Mouse (Mus musculus) T-cell, adult 2 months (primary cell): ENCODE results near the gene Clp1.

Experiments
- DNase-seq: peaks from one replicate; pipeline ENCODE4 v3.0.0; 2022; ENCODE audit warnings: low spot score

Clp1 gene

GRCm38 (mm10) chr2:84714422-84714810 is 12.7 kb downstream of the Clp1 start:
- no peak for DNase-seq

- DNase-seq = no peak
These were observed 15.3 kb downstream of the Clp1 start for GRCm38 (mm10) chr2:84711898-84712297.

GRCm38 (mm10) chr2:84707523-84707922 is 19.6 kb downstream of the Clp1 start:
- DNase-seq = no peak

- no peak for DNase-seq
These were observed 21.9 kb downstream of the Clp1 start for GRCm38 (mm10) chr2:84705295-84705694.

GRCm38 (mm10) chr2:84704329-84704728 is 22.8 kb downstream of the Clp1 start:
- DNase-seq = no peak

- DNase-seq = no peak
These were observed 23.7 kb downstream of the Clp1 start for GRCm38 (mm10) chr2:84703497-84703896.

GRCm38 (mm10) chr2:84695007-84695695 is 32.0 kb downstream of the Clp1 start:
- DNase-seq = no peak

GRCm38 (mm10) chr2:84690050-84690449 is 37.1 kb downstream of the Clp1 start:
- no peak for DNase-seq

GRCm38 (mm10) chr2:84688080-84688844 is 38.9 kb downstream of the Clp1 start:
- no peak for DNase-seq

- DNase-seq = no peak
These were observed 44.5 kb downstream of the Clp1 start for GRCm38 (mm10) chr2:84682605-84683183.

- no peak for DNase-seq
These were observed 48.1 kb downstream of the Clp1 start, which contains the start of gene Tmx2 for GRCm38 (mm10) chr2:84679016-84679415. Tmx2 (minus strand) TSS chr2:84679140.

GRCm38 (mm10) chr2:84677968-84678880 is 48.9 kb downstream of the Clp1 start, which contains the start of the genes Gm28635 and Med19:
Gm28635 (minus strand) TSS chr2:84678041.
Med19 (plus strand) TSS chr2:84678402.
- DNase-seq = peak; percentile 96

GRCm38 (mm10) chr2:84677270-84677967 is 49.7 kb downstream of the Clp1 start:
- DNase-seq = no peak
